Mouse (Mus musculus): ENCODE measurements around the gene Map4k1. TPM values are rescaled to one million over a fixed set of nuclear protein-coding genes. Genes with fewer than 3 reads are reported as not detected.
A peak's percentile ranks its signal among the peaks of the same experiment; 100 is the strongest.

The Map4k1 gene
- polyA plus RNA-seq, 1 experiment from 2014 or later = 5.0 TPM

- under 1% methylated on average over 26 of the region's 26 CpGs for whole genome bisulfite sequencing
Measured at GRCm38 (mm10) chr7:29039985-29040661, 58.3 kb downstream of the Map4k1 start.

GRCm38 (mm10) chr7:29041194-29041593, 59.3 kb downstream of the Map4k1 start:
- no peak overlapping the region for H3K9ac ChIP-seq (replicated peaks)
- H3K9me3 ChIP-seq = no peaks in the 10 kb centered on the region
- no peaks in the 10 kb centered on the region for H3K36me3 ChIP-seq
- peaks cover 18% of the 10 kb centered on the region for H3K4me1 ChIP-seq (replicated peaks)
- no peaks in the 10 kb centered on the region for H3K27me3 ChIP-seq
- no peak for ATAC-seq
- H3K4me2 ChIP-seq (replicated peaks) = no peak overlapping the region
- H3K4me3 ChIP-seq (replicated peaks) = no peak overlapping the region
- H3K27ac ChIP-seq = no peak overlapping the region
- WGBS = 82% methylated on average over 5 of the region's 5 CpGs

More at GRCm38 (mm10) chr7:29039985-29040661, 58.3 kb downstream of the Map4k1 start:
- H3K4me1 ChIP-seq (replicated peaks) = peaks cover 18% of the 10 kb centered on the region
- peak; percentile 61 for ATAC-seq
- no peaks in the 10 kb centered on the region for H3K36me3 ChIP-seq
- peak overlapping the region; percentile 68 for H3K4me2 ChIP-seq (replicated peaks)
- H3K9me3 ChIP-seq = no peaks in the 10 kb centered on the region; the same call in 1 of the 2 replicates
- peak overlapping the region; percentile 54 for H3K9ac ChIP-seq (replicated peaks)
- H3K27me3 ChIP-seq = no peaks in the 10 kb centered on the region
- H3K27ac ChIP-seq = no peak overlapping the region; the same call in 1 of the 2 replicates
- H3K4me3 ChIP-seq (replicated peaks) = peak overlapping the region; percentile 35

- H3K36me3 ChIP-seq = no peaks in the 10 kb centered on the region
- peak overlapping the region; percentile 40; the same call in 1 of the 2 replicates for H3K27ac ChIP-seq
- no peak overlapping the region for H3K4me3 ChIP-seq (replicated peaks)
- WGBS = 67% methylated on average over 19 of the region's 19 CpGs
- no peak for ATAC-seq
- no peaks in the 10 kb centered on the region for H3K27me3 ChIP-seq
- no peak overlapping the region for H3K4me2 ChIP-seq (replicated peaks)
- no peaks in the 10 kb centered on the region for H3K9me3 ChIP-seq
- peaks cover 18% of the 10 kb centered on the region for H3K4me1 ChIP-seq (replicated peaks)
- H3K9ac ChIP-seq (replicated peaks) = no peak overlapping the region
Measured at GRCm38 (mm10) chr7:29043016-29043673, 61.3 kb downstream of the Map4k1 start.

- Histone ChIP-seq H3K4me1 (replicated peaks) (peaks cover 18% of the 10 kb centered on the region), H3K27ac (no peak overlapping the region), H3K36me3 (no peaks in the 10 kb centered on the region), H3K9me3 (no peaks in the 10 kb centered on the region), H3K4me3 (replicated peaks) (no peak overlapping the region), H3K4me2 (replicated peaks) (no peak overlapping the region), H3K27me3 (no peaks in the 10 kb centered on the region), H3K9ac (replicated peaks) (no peak overlapping the region)
- no peak for ATAC-seq
- 34% methylated on average over 11 of the region's 11 CpGs for WGBS
Measured at GRCm38 (mm10) chr7:29043674-29044057, 61.8 kb downstream of the Map4k1 start.

- ATAC-seq = no peak
- Histone ChIP-seq H3K27ac (no peak overlapping the region), H3K9ac (replicated peaks) (no peak overlapping the region), H3K4me1 (replicated peaks) (peaks cover 18% of the 10 kb centered on the region), H3K9me3 (no peaks in the 10 kb centered on the region), H3K36me3 (no peaks in the 10 kb centered on the region), H3K4me2 (replicated peaks) (0 out of 2 replicates have a peak overlapping the region, but pooled peaks have one; percentile 9), H3K27me3 (no peaks in the 10 kb centered on the region), H3K4me3 (replicated peaks) (no peak overlapping the region)
- 56% methylated on average over 9 of the region's 9 CpGs for WGBS
Measured at GRCm38 (mm10) chr7:29044302-29044701, 62.5 kb downstream of the Map4k1 start.

GRCm38 (mm10) chr7:29046533-29046932, 64.7 kb downstream of the Map4k1 start:
- Histone ChIP-seq H3K27ac (no peak overlapping the region), H3K36me3 (no peaks in the 10 kb centered on the region), H3K4me2 (replicated peaks) (0 out of 2 replicates have a peak overlapping the region, but pooled peaks have one; percentile 9), H3K9me3 (no peaks in the 10 kb centered on the region), H3K27me3 (no peaks in the 10 kb centered on the region), H3K9ac (replicated peaks) (no peak overlapping the region), H3K4me1 (replicated peaks) (peaks cover 9% of the 10 kb centered on the region), H3K4me3 (replicated peaks) (no peak overlapping the region)
- no peak for ATAC-seq
- WGBS = 6% methylated on average over 12 of the region's 12 CpGs

GRCm38 (mm10) chr7:29048070-29048469, 66.2 kb downstream of the Map4k1 start:
- no peak for ATAC-seq
- H3K36me3 ChIP-seq = no peaks in the 10 kb centered on the region
- H3K27ac ChIP-seq = no peak overlapping the region
- WGBS = 85% methylated on average over 3 of the region's 3 CpGs
- no peak overlapping the region for H3K9ac ChIP-seq (replicated peaks)
- peaks cover 9% of the 10 kb centered on the region for H3K4me1 ChIP-seq (replicated peaks)
- peaks cover 13% of the 10 kb centered on the region for H3K27me3 ChIP-seq
- H3K9me3 ChIP-seq = no peaks in the 10 kb centered on the region
- H3K4me3 ChIP-seq (replicated peaks) = no peak overlapping the region
- H3K4me2 ChIP-seq (replicated peaks) = no peak overlapping the region

- Histone ChIP-seq H3K36me3 (no peaks in the 10 kb centered on the region), H3K4me1 (replicated peaks) (peaks cover 7% of the 10 kb centered on the region), H3K4me3 (replicated peaks) (no peak overlapping the region), H3K9ac (replicated peaks) (no peak overlapping the region), H3K9me3 (no peaks in the 10 kb centered on the region), H3K27me3 (peaks cover 19% of the 10 kb centered on the region), H3K4me2 (replicated peaks) (no peak overlapping the region), H3K27ac (no peak overlapping the region)
- ATAC-seq = no peak
- 78% methylated on average over 11 of the region's 11 CpGs for WGBS
Measured at GRCm38 (mm10) chr7:29048615-29049014, 66.8 kb downstream of the Map4k1 start.

- Histone ChIP-seq H3K27ac (no peak overlapping the region), H3K4me3 (replicated peaks) (no peak overlapping the region), H3K4me1 (replicated peaks) (no peaks in the 10 kb centered on the region), H3K9ac (replicated peaks) (no peak overlapping the region), H3K36me3 (no peaks in the 10 kb centered on the region), H3K27me3 (peaks cover 31% of the 10 kb centered on the region), H3K4me2 (replicated peaks) (no peak overlapping the region), H3K9me3 (no peaks in the 10 kb centered on the region)
- 41% methylated on average over 2 of the region's 2 CpGs for WGBS
- ATAC-seq = no peak
Measured at GRCm38 (mm10) chr7:29050797-29051196, 68.9 kb downstream of the Map4k1 start.

GRCm38 (mm10) chr7:29052821-29053220, 71.0 kb downstream of the Map4k1 start:
- WGBS = 7% methylated on average over 19 of the region's 19 CpGs
- Histone ChIP-seq H3K4me2 (replicated peaks) (no peak overlapping the region), H3K4me3 (replicated peaks) (no peak overlapping the region), H3K36me3 (no peaks in the 10 kb centered on the region), H3K9ac (replicated peaks) (no peak overlapping the region), H3K27ac (no peak overlapping the region), H3K4me1 (replicated peaks) (no peaks in the 10 kb centered on the region), H3K27me3 (peaks cover 31% of the 10 kb centered on the region), H3K9me3 (no peaks in the 10 kb centered on the region)
- ATAC-seq = 0 out of 2 replicates have a peak, but pooled peaks have one; percentile 30
